ENCODE assay signal across 11 mouse cellular contexts in genomic region chr5:134231376-134231775, GRCm38 (mm10). TPM values are rescaled to one million over a fixed set of nuclear protein-coding genes. Genes with fewer than 3 reads are reported as not detected.
DNase-seq lines count a peak whose midpoint lies in the region; ATAC-seq and TF ChIP-seq lines count a peak whose summit lies in the region.
"Had no signal": no experiment of that assay in that cellular context is flagged by ENCODE, and none has a peak within 500 bp of the region (broad histone marks: within the 10 kb centered on the region; RNA-seq: fewer than 3 reads in every experiment).

No protein-coding gene starts in this region.

- H3K9me3 ChIP-seq in heart, embryonic 10.5 days = no peaks in the 10 kb centered on the region
- no peaks in the 10 kb centered on the region for H3K9me3 ChIP-seq in liver, embryonic 12.5 days (replicated peaks)
- no peaks in the 10 kb centered on the region for H3K9me3 ChIP-seq in forebrain, embryonic 13.5 days (replicated peaks)

- DNase-seq in heart, adult 11 months = peak; percentile 98
- DNase-seq in heart, embryonic 10.5 days (ENCODE audit: low spot score) = no peak
- no peak for DNase-seq in spleen, adult 2 months (ENCODE audit: low read depth in 1 of 2, low spot score in 2 of 2)
- DNase-seq in spleen, postnatal 10 days (ENCODE audit: low spot score in 2 of 2) = no peak
- DNase-seq in skeletal muscle tissue, adult 2 months (ENCODE audit: low read depth, low spot score) = peak; percentile 38
- no peak for DNase-seq in testis, postnatal 14 days (ENCODE audit: low spot score)
- DNase-seq: right cerebral cortex, adult 18-20 months had no signal

- 0 out of 2 replicates have a peak, but pooled peaks have one; percentile 11 for ATAC-seq in liver, embryonic 12.5 days
- no peak for ATAC-seq in forebrain, embryonic 13.5 days
- ATAC-seq: forebrain, embryonic 14.5 days; midbrain, embryonic 16.5 days had no signal

- H3K9ac ChIP-seq in liver, embryonic 12.5 days = no peak overlapping the region
- no peak overlapping the region for H3K9ac ChIP-seq in forebrain, embryonic 13.5 days

- peaks cover 14% of the 10 kb centered on the region for H3K36me3 ChIP-seq in heart, embryonic 10.5 days
- H3K36me3 ChIP-seq in spleen, adult 2 months (ENCODE audit: control insufficient read depth, insufficient read depth, low read length) = peaks cover 8% of the 10 kb centered on the region
- peaks cover 9% of the 10 kb centered on the region for H3K36me3 ChIP-seq in liver, embryonic 12.5 days
- H3K36me3 ChIP-seq in forebrain, embryonic 13.5 days (ENCODE audit: poor library complexity, severe bottlenecking) = peaks cover 12% of the 10 kb centered on the region

- H3K4me1 ChIP-seq in heart, embryonic 10.5 days = peaks cover 68% of the 10 kb centered on the region
- H3K4me1 ChIP-seq in spleen, adult 2 months (ENCODE audit: control insufficient read depth, insufficient read depth, insufficient read length) = peaks cover 67% of the 10 kb centered on the region
- H3K4me1 ChIP-seq in liver, embryonic 12.5 days = peaks cover 63% of the 10 kb centered on the region
- peaks cover 19% of the 10 kb centered on the region for H3K4me1 ChIP-seq in forebrain, embryonic 13.5 days

- TF ChIP-seq POLR2A in spleen, adult 2 months (IDR thresholded peaks at IDR 0.05; ENCODE audit: low read depth, low read length) = no peak

- H3K27ac ChIP-seq in heart, embryonic 10.5 days = no peak overlapping the region
- H3K27ac ChIP-seq in spleen, adult 2 months (ENCODE audit: insufficient read depth, low read length) = peak overlapping the region; percentile 98
- H3K27ac ChIP-seq in liver, embryonic 12.5 days = no peak overlapping the region
- no peak overlapping the region for H3K27ac ChIP-seq in forebrain, embryonic 13.5 days

- no peaks in the 10 kb centered on the region for H3K27me3 ChIP-seq in heart, embryonic 10.5 days (ENCODE audit: insufficient read depth, poor library complexity, severe bottlenecking)
- H3K27me3 ChIP-seq in spleen, adult 2 months (ENCODE audit: control insufficient read depth, insufficient read depth, low read length) = no peaks in the 10 kb centered on the region
- 0 out of 2 replicates have a peak, but pooled peaks cover 2% of the 10 kb centered on the region for H3K27me3 ChIP-seq in liver, embryonic 12.5 days (replicated peaks)
- H3K27me3 ChIP-seq in forebrain, embryonic 13.5 days = no peaks in the 10 kb centered on the region

- H3K4me2 ChIP-seq in liver, embryonic 12.5 days = no peak overlapping the region
- no peak overlapping the region for H3K4me2 ChIP-seq in forebrain, embryonic 13.5 days

- 69% methylated on average over 5 of the region's 5 CpGs for whole genome bisulfite sequencing in heart, embryonic 10.5 days
- WGBS in spleen, adult 2 months = 50% methylated on average over 5 of the region's 5 CpGs
- 25% methylated on average over 5 of the region's 5 CpGs for WGBS in liver, embryonic 12.5 days (ENCODE audit: insufficient replicate concordance)
- 86% methylated on average over 5 of the region's 5 CpGs for WGBS in forebrain, embryonic 13.5 days

- no peak overlapping the region for H3K4me3 ChIP-seq in heart, embryonic 10.5 days
- H3K4me3 ChIP-seq in spleen, adult 2 months (ENCODE audit: extremely low read depth, insufficient read depth, insufficient read length) = no peak overlapping the region
- H3K4me3 ChIP-seq in liver, embryonic 12.5 days = no peak overlapping the region
- no peak overlapping the region for H3K4me3 ChIP-seq in forebrain, embryonic 13.5 days

- no peak for TF ChIP-seq CTCF in spleen, adult 2 months (IDR thresholded peaks at IDR 0.05; ENCODE audit: extremely low read depth, insufficient read depth, insufficient read length, insufficient replicate concordance)

RNA-seq across cellular contexts. Expression of gene Ncf1, which starts 2.0 kb away (rescaled TPM):
- 0.96 and 2.2 TPM in 2 replicates for polyA plus RNA-seq in heart, embryonic 10.5 days (2016; fragmentation: Nextera tagmentation; extraction: Ambion mirVana)
- polyA plus RNA-seq in spleen, adult 2 months (2012; rRNA removed) = 103 and 151 TPM in 2 replicates
- 8.4 and 9.2 TPM in 2 replicates for polyA plus RNA-seq in liver, embryonic 12.5 days (2016; fragmentation: Nextera tagmentation; extraction: Ambion mirVana)
- 1.5 and 1.8 TPM in 2 replicates for polyA plus RNA-seq in forebrain, embryonic 13.5 days (2015; fragmentation: Nextera tagmentation; extraction: Ambion mirVana)

RNA-seq across cellular contexts. Expression of gene Gtf2ird2, which starts 47.6 kb away (rescaled TPM):
- 5.4 and 6.3 TPM in 2 replicates for polyA plus RNA-seq in heart, embryonic 10.5 days (2016; fragmentation: Nextera tagmentation; extraction: Ambion mirVana)
- polyA plus RNA-seq in spleen, adult 2 months (2012; rRNA removed) = 6.4 and 7.7 TPM in 2 replicates
- 2.4 and 3.2 TPM in 2 replicates for polyA plus RNA-seq in liver, embryonic 12.5 days (2016; fragmentation: Nextera tagmentation; extraction: Ambion mirVana)
- 11.0 and 12.8 TPM in 2 replicates for polyA plus RNA-seq in forebrain, embryonic 13.5 days (2015; fragmentation: Nextera tagmentation; extraction: Ambion mirVana)

RNA-seq across cellular contexts. Expression of gene Rcc1l, which starts 54.8 kb away (rescaled TPM):
- 32.9 and 36.7 TPM in 2 replicates for polyA plus RNA-seq in heart, embryonic 10.5 days (2016; fragmentation: Nextera tagmentation; extraction: Ambion mirVana)
- polyA plus RNA-seq in spleen, adult 2 months (2012; rRNA removed) = 10.7 and 12.0 TPM in 2 replicates
- polyA plus RNA-seq in liver, embryonic 12.5 days (2016; fragmentation: Nextera tagmentation; extraction: Ambion mirVana) = 28.6 and 33.5 TPM in 2 replicates
- 23.3 and 24.4 TPM in 2 replicates for polyA plus RNA-seq in forebrain, embryonic 13.5 days (2015; fragmentation: Nextera tagmentation; extraction: Ambion mirVana)

Comparison
In these comparisons a context has a peak if more than half of its experiments do, and no peak if none do; other contexts are left out.
1. DNase-seq: peak in heart, adult 11 months (single experiment) and skeletal muscle tissue, adult 2 months (single experiment); none in heart, embryonic 10.5 days (single experiment), spleen, adult 2 months (0 of 2), spleen, postnatal 10 days (0 of 2) and testis, postnatal 14 days (single experiment).
2. RNA of gene Ncf1, which starts 2.0 kb away (polyA plus RNA-seq): 103 to 151 TPM in spleen, adult 2 months; 8.4 to 9.2 TPM in liver, embryonic 12.5 days, 0.96 to 2.2 TPM in heart, embryonic 10.5 days and 1.5 to 1.8 TPM in forebrain, embryonic 13.5 days; every median in the first group is over 10 times any median in the second.